Mouse (Mus musculus): Measurements from ENCODE around the gene Trmo.

The Trmo gene

GRCm38 (mm10) chr4:46341831-46342680, 47.2 kb downstream of the Trmo start:
- no peak for DNase-seq (ENCODE audit: inconsistent age in 2 of 2, low spot score in 1 of 2)

- DNase-seq (ENCODE audit: inconsistent age in 2 of 2, low spot score in 1 of 2) = peak; percentile 28 to 68
Observed at GRCm38 (mm10) chr4:46339584-46339983, 49.7 kb downstream of the Trmo start.

- no peak for DNase-seq (ENCODE audit: inconsistent age in 2 of 2, low spot score in 1 of 2)
Observed at GRCm38 (mm10) chr4:46339026-46339425, 50.2 kb downstream of the Trmo start.

GRCm38 (mm10) chr4:46337990-46338389, 51.2 kb downstream of the Trmo start:
- no peak for DNase-seq (ENCODE audit: inconsistent age in 2 of 2, low spot score in 1 of 2)

GRCm38 (mm10) chr4:46335846-46336245, 53.4 kb downstream of the Trmo start:
- DNase-seq (ENCODE audit: inconsistent age in 2 of 2, low spot score in 1 of 2) = no peak

GRCm38 (mm10) chr4:46328906-46329305, 60.3 kb downstream of the Trmo start:
- DNase-seq (ENCODE audit: inconsistent age in 2 of 2, low spot score in 1 of 2) = no peak

Data from adrenal gland, adult (tissue).